Mouse (Mus musculus) bone marrow, adult 2 months (tissue): ENCODE results near the gene Gpr152. TPM values are rescaled to one million over a fixed set of nuclear protein-coding genes. Genes with fewer than 3 reads are reported as not detected.
"Not testable (repeated sequence)": the region's sequence is repeated elsewhere in the genome, so short reads cannot be mapped to it uniquely, and the experiment has no call there.

Source experiments
- H3K27ac ChIP-seq: fragments of 200-500 bp; 2 replicates; pipeline ENCODE4 v1.5.1; 2012; ENCODE audit warnings: low read depth, mild to moderate bottlenecking, control low read depth, inconsistent platforms, low read length; ENCODE audit not compliant: control insufficient read depth, poor library complexity, insufficient read depth
- H3K4me1 ChIP-seq: fragments of 200-500 bp; 2 replicates; pipeline ENCODE4 v1.6.1; 2011; ENCODE audit warnings: low read length; ENCODE audit not compliant: control insufficient read depth, insufficient read depth
- H3K4me3 ChIP-seq: fragments of 200-500 bp; replicated peaks from 2 replicates; pipeline ENCODE3; 2011; ENCODE audit warnings: mild to moderate bottlenecking, low read depth, low read length, control low read depth; ENCODE audit not compliant: control insufficient read depth
- CTCF ChIP-seq: fragments of 200-500 bp; IDR thresholded peaks from 2 replicates; pipeline ENCODE4 v1.5.1; 2011; ENCODE audit warnings: low read length, control low read depth; ENCODE audit not compliant: control insufficient read depth, insufficient read depth
- POLR2A ChIP-seq: fragments of 200-500 bp; IDR thresholded peaks from 2 replicates; pipeline ENCODE4 v1.6.1; 2011; ENCODE audit warnings: low read depth, mild to moderate bottlenecking, control low read depth, low read length, borderline replicate concordance; ENCODE audit not compliant: control insufficient read depth
- WGBS: fragments of 180-500 bp; shearing (Covaris S2); methylation state at CpG from one replicate; pipeline ENCODE4 v1.1.7; 2018; 5-methylcytosine and 5-hydroxymethylcytosine counted together
- polyA plus RNA-seq: library from polyadenylated mRNA; stranded (reverse); fragments of >200 nt; gene quantifications from 2 replicates; pipeline ENCODE4 v1.2.4, GENCODE M21; 2011; ENCODE audit warnings: low replicate concordance; ENCODE audit not compliant: missing spikeins, insufficient read depth, insufficient read length

Gpr152 gene
- polyA plus RNA-seq, 1 experiment, result not detected

- Histone ChIP-seq H3K4me3 (no peak overlapping the region), H3K27ac (peak overlapping the region; percentile 40; the same call in 1 of the 2 replicates), H3K4me1 (peaks cover 4% of the 10 kb centered on the region; the same call in 1 of the 2 replicates)
- no peak for TF ChIP-seq CTCF
- TF ChIP-seq POLR2A, result no peak
- 96% methylated on average over 7 of the region's 7 CpGs for WGBS
These were observed 10.1 kb upstream of the Gpr152 start for GRCm38 (mm10) chr19:4129462-4129861.

- Histone ChIP-seq H3K4me1 (peaks cover 4% of the 10 kb centered on the region; the same call in 1 of the 2 replicates), H3K4me3 (peak overlapping the region; percentile 35), H3K27ac (peak overlapping the region; percentile 40)
- no peak for TF ChIP-seq CTCF
- 78% methylated on average over 4 of the region's 4 CpGs for WGBS
These were observed 9.5 kb upstream of the Gpr152 start for GRCm38 (mm10) chr19:4130106-4130505.

- Histone ChIP-seq H3K27ac (peak overlapping the region; percentile 57), H3K4me1 (peaks cover 4% of the 10 kb centered on the region; the same call in 1 of the 2 replicates), H3K4me3 (peak overlapping the region; percentile 69)
- WGBS, result 53% methylated on average over 5 of the region's 5 CpGs
- TF ChIP-seq CTCF, result no peak
- TF ChIP-seq POLR2A, result peak; percentile 39; the same call in 1 of the 2 replicates
These were observed 8.5 kb upstream of the Gpr152 start for GRCm38 (mm10) chr19:4131075-4131474.

- Histone ChIP-seq H3K27ac (peak overlapping the region; percentile 47), H3K4me1 (peaks cover 3% of the 10 kb centered on the region; the same call in 1 of the 2 replicates), H3K4me3 (no peak overlapping the region)
- TF ChIP-seq POLR2A, result no peak
- peak; percentile 47; the same call in 1 of the 2 replicates for TF ChIP-seq CTCF
- whole genome bisulfite sequencing, result 93% methylated on average over 2 of the region's 2 CpGs
These were observed 7.8 kb upstream of the Gpr152 start for GRCm38 (mm10) chr19:4131768-4132167.

- TF ChIP-seq POLR2A (no peak), CTCF (no peak)
- H3K27ac ChIP-seq, result no peak overlapping the region
- H3K4me1 ChIP-seq, result no peaks in the 10 kb centered on the region; the same call in none of the 2 replicates
- H3K4me3 ChIP-seq, result no peak overlapping the region
- WGBS, result 88% methylated on average over 4 of the region's 4 CpGs
These were observed 5.2 kb upstream of the Gpr152 start for GRCm38 (mm10) chr19:4134354-4134753.

GRCm38 (mm10) chr19:4135229-4135962, 4.2 kb upstream of the Gpr152 start:
- WGBS, result 91% methylated on average over 6 of the region's 6 CpGs
- peak overlapping the region; percentile 58 for H3K27ac ChIP-seq
- not testable (repeated sequence) for H3K4me3 ChIP-seq, H3K4me1 ChIP-seq

GRCm38 (mm10) chr19:4135963-4136345, 3.6 kb upstream of the Gpr152 start:
- H3K4me3 ChIP-seq, H3K4me1 ChIP-seq, H3K27ac ChIP-seq: not testable (repeated sequence)
- 14% methylated on average over 8 of the region's 8 CpGs for WGBS
- peak; percentile 55; the same call in 1 of the 2 replicates for TF ChIP-seq CTCF

GRCm38 (mm10) chr19:4136463-4136862, 3.1 kb upstream of the Gpr152 start:
- H3K27ac ChIP-seq, result no peak overlapping the region
- no peak overlapping the region for H3K4me3 ChIP-seq
- H3K4me1 ChIP-seq, result no peaks in the 10 kb centered on the region; the same call in none of the 2 replicates
- WGBS, result 80% methylated on average over 5 of the region's 5 CpGs
- TF ChIP-seq POLR2A (no peak), CTCF (peak; percentile 32; the same call in 1 of the 2 replicates)

- H3K27ac ChIP-seq, result no peak overlapping the region
- 40% methylated on average over 5 of the region's 5 CpGs for WGBS
- peaks cover under 1% of the 10 kb centered on the region for H3K4me1 ChIP-seq
These were observed 1.7 kb upstream of the Gpr152 start for GRCm38 (mm10) chr19:4137913-4138312.

More at GRCm38 (mm10) chr19:4137913-4138312, 1.7 kb upstream of the Gpr152 start:
- TF ChIP-seq POLR2A, result no peak
- no peak for TF ChIP-seq CTCF
- no peak overlapping the region for H3K4me3 ChIP-seq
